Mouse (Mus musculus) bone marrow, adult 2 months (tissue): ENCODE data around the gene Dapk2.

ENCODE experiments used
- CTCF ChIP-seq: fragments of 200-500 bp; IDR thresholded peaks from 2 replicates; pipeline ENCODE4 v1.5.1; 2011; ENCODE audit warnings: low read length, control low read depth; ENCODE audit not compliant: control insufficient read depth, insufficient read depth
- POLR2A ChIP-seq: fragments of 200-500 bp; IDR thresholded peaks from 2 replicates; pipeline ENCODE4 v1.6.1; 2011; ENCODE audit warnings: low read depth, mild to moderate bottlenecking, control low read depth, low read length, borderline replicate concordance; ENCODE audit not compliant: control insufficient read depth

DNA sequence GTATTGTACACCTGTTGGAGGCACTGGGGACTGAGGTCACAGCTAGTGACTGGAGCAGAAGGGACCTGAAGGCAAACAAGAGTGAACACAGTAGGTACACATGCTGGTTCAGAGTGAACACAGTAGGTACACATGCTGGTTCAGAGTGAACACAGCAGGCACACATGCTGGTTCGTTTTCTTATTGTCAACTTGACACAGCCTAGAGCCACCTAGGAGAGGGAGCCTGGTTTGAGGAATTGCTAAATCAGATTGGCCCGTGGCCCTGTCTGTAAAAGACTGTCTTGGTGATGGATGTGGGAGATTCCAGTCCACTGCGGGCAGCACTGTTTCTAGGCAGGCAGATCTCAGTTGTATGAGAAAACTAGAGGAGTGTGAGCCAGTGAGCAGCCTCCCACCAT lies 25.0 kb downstream of the Dapk2 start:
- TF ChIP-seq CTCF (no peak), POLR2A (no peak)
